Mouse (Mus musculus) ES-E14 (cell line): Measurements from ENCODE around the gene Cfap61. TPM values are rescaled to one million over a fixed set of nuclear protein-coding genes. Genes with fewer than 3 reads are reported as not detected.

Experiments used
- DNase-seq: peaks from one replicate; pipeline ENCODE4 v3.0.0-alpha.2; 2013; ENCODE audit warnings: low read depth, low spot score
- H3K27ac ChIP-seq: 2 replicates; pipeline ENCODE4 v1.5.1; 2012; ENCODE audit warnings: low read depth, mild to moderate bottlenecking, low read length, moderate library complexity, mixed read lengths; ENCODE audit not compliant: poor library complexity, insufficient read depth, severe bottlenecking
- H3K36me3 ChIP-seq: 2 replicates; pipeline ENCODE4 v1.6.1; 2012; ENCODE audit warnings: mild to moderate bottlenecking, low read length, moderate library complexity, mixed read lengths; ENCODE audit not compliant: control insufficient read depth, poor library complexity, insufficient read depth, severe bottlenecking
- H3K4me1 ChIP-seq, 2 experiments: fragments of 150-350 bp in 1 of 2; sonication (generic) in 1 of 2; 2 replicates each; pipeline ENCODE4 v1.6.1; 2012; ENCODE audit warnings: low read length in 2 of 2, mild to moderate bottlenecking in 1 of 2, mixed read lengths in 1 of 2; ENCODE audit not compliant: control insufficient read depth in 2 of 2, insufficient read depth in 2 of 2, poor library complexity in 1 of 2
- H3K4me3 ChIP-seq, 2 experiments: fragments of 150-350 bp in 1 of 2; sonication (generic) in 1 of 2; 2 replicates each; pipeline ENCODE4 v1.5.1; 2012; ENCODE audit warnings: low read length in 2 of 2, low read depth in 1 of 2, mild to moderate bottlenecking in 1 of 2, mixed read lengths in 1 of 2; ENCODE audit not compliant: insufficient read depth in 1 of 2, poor library complexity in 1 of 2, severe bottlenecking in 1 of 2
- H3K9ac ChIP-seq: 2 replicates; pipeline ENCODE4 v1.6.1; 2012; ENCODE audit warnings: low read depth, mild to moderate bottlenecking, low read length, mixed read lengths; ENCODE audit not compliant: poor library complexity, insufficient read depth, severe bottlenecking
- H3K9me3 ChIP-seq: fragments of 150-350 bp; sonication (generic); 2 replicates; pipeline ENCODE4 v1.6.1; 2012; ENCODE audit warnings: low read depth, mild to moderate bottlenecking, low read length; ENCODE audit not compliant: control insufficient read depth, insufficient read depth
- CHD2 ChIP-seq: IDR thresholded peaks from 2 replicates; pipeline ENCODE4 v1.6.1; 2014; ENCODE audit warnings: mild to moderate bottlenecking, low read depth, low read length, inconsistent platforms
- HCFC1 ChIP-seq: IDR thresholded peaks from 2 replicates; pipeline ENCODE4 v1.6.1; 2012; ENCODE audit warnings: low read length, inconsistent platforms, borderline replicate concordance; ENCODE audit not compliant: insufficient read depth
- MAFK ChIP-seq: IDR thresholded peaks from 2 replicates; pipeline ENCODE4 v1.6.1; 2014; ENCODE audit warnings: mild to moderate bottlenecking, low read depth, low read length, inconsistent platforms; ENCODE audit not compliant: insufficient read depth
- ZC3H11A ChIP-seq: IDR thresholded peaks from 2 replicates; pipeline ENCODE4 v1.6.1; 2012; ENCODE audit warnings: low read depth, mild to moderate bottlenecking, inconsistent platforms, low read length, borderline replicate concordance
- ZNF384 ChIP-seq: IDR thresholded peaks from 2 replicates; pipeline ENCODE4 v1.6.1; 2012; ENCODE audit warnings: low read depth, low read length, inconsistent platforms
- in situ Hi-C, 2 experiments: fragments of 600-800 bp; cut with MboI; formaldehyde crosslinking; loops; one replicate each; pipeline ENCODE4 v1.15.1; 2025; ENCODE audit warnings: low sequenced_read_pairs in 2 of 2, inconsistent platforms in 1 of 2; ENCODE audit not compliant: unreplicated experiment in 2 of 2
- total RNA-seq: library from RNA; depleted of rRNA; stranded (reverse); fragments of 300-350 nt; gene quantifications from 2 replicates; pipeline ENCODE4 v1.2.3, GENCODE M21; 2012

Gene Cfap61
- total RNA-seq, 1 experiment = 0.45 TPM

DNA sequence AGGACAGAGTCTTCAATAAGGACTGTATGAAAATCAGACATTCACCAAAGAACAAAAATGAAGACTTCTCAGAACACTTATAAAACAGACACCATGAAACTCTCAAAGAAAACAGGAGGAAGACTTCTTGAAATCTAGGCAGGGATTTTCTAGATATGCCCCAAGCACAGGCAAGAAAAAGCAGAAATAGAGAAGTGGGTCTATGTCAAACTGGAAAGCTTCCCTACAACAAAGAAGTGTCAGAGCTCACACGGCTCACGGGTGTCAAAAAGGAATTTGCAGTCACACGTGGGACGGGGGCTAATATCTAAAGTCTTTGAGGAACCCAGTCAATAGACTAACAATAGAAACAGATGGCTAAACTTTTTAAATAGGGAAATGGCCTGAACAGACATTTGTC, 276.4 kb downstream of the Cfap61 start:
- no peak for DNase-seq

DNA sequence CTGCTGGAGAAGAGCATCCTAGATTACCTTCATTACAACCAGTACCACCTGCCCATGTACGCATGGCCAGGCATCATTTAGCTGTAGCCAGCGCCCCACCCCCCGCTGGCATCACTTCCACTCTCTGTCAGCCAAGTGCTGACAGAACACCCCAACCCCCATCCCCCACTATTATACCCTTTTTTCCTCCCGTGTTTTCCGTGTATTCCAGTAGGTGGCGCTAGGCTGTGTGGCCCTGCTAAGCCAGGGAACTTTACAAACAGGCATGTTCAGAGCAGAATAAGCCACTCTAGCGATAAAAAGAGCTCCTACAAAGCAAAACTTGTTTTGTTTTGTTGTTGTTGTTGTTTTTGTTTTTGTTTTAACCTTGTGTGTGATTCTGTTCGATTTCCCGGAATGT, 280.1 kb downstream of the Cfap61 start:
- Histone ChIP-seq H3K27ac (no peak overlapping the region), H3K4me1 (peaks cover 0 to 9% of the 10 kb centered on the region in 2 experiments; a peak in 1 of 4 replicates), H3K4me3 (no peak overlapping the region), H3K9me3 (no peaks in the 10 kb centered on the region), H3K36me3 (no peaks in the 10 kb centered on the region), H3K9ac (no peak overlapping the region)
- no peak for DNase-seq
- in situ Hi-C loops = loop anchor here in 1 of 2 experiments (25.0 kb wide), 2 partner anchors 252 to 1823 kb away; partner anchors contain the start of gene Foxa2
- TF ChIP-seq ZC3H11A = peak; percentile 22; the same call in 1 of the 2 replicates
- TF ChIP-seq HCFC1 = no peak
- no peak for TF ChIP-seq MAFK
- TF ChIP-seq ZNF384 = no peak
- TF ChIP-seq CHD2 = no peak

More for the DNA sequence above, 276.4 kb downstream of the Cfap61 start:
- in situ Hi-C loops = loop anchor here in 1 of 2 experiments (25.0 kb wide), 2 partner anchors 249 to 1826 kb away; partner anchors contain the start of gene Foxa2
- no peak overlapping the region for H3K27ac ChIP-seq
- peaks cover 0 to 3% of the 10 kb centered on the region in 2 experiments; a peak in 1 of 4 replicates for H3K4me1 ChIP-seq
- no peak for TF ChIP-seq HCFC1
- no peak for TF ChIP-seq CHD2
- TF ChIP-seq ZC3H11A = no peak
- H3K9ac ChIP-seq = no peak overlapping the region
- H3K36me3 ChIP-seq = no peaks in the 10 kb centered on the region
- H3K4me3 ChIP-seq = no peak overlapping the region
- no peaks in the 10 kb centered on the region for H3K9me3 ChIP-seq

DNA sequence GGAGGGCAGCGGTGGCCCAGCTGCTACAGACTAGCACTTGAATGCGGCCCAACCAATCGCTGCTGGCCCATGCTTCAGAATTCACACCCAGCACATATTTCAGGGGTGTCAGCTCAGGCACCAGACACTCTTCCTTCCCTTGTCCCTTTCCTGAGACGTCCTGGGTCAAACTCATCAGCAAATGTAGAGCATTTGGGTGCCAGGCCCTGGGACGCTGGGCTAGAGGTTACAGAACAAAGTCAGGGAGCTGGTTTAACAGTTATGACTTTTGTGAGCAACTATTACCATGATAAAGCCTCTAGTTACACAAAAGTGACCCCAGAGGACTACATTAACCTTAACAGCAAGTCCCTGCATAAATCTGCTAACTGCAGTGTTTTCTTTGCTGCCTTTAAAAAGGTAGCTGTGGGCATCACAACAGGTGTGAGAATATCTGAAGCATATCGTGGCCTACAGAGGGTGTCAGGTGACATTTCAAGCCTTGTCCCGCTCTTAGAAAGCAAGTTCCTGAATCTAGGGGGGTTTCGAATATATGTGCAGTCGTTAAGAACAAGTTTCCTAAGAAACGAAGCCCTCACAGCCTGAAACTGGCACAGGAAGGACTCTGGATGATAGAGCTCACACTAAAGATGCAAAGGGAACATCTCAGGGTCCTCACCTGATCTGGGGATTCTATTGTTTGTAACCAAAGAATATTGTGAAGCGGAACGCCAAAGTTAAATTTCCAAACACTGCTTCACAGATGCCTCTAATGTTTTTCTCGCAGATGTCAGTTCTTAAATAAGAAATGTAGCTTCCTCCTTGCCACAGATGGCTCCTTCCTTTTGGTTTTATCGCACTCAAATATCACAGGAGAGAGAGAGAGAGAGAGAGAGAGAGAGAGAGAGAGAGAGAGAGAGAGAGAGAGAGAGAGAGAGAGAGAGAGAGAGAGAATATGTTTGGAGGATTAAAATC, 281.8 kb downstream of the Cfap61 start:
- H3K9me3 ChIP-seq = no peaks in the 10 kb centered on the region
- no peak overlapping the region for H3K4me3 ChIP-seq
- H3K36me3 ChIP-seq = no peaks in the 10 kb centered on the region
- peaks cover 0 to 9% of the 10 kb centered on the region in 2 experiments; a peak in 1 of 4 replicates for H3K4me1 ChIP-seq
- in situ Hi-C loops = loop anchor here in 1 of 2 experiments (25.0 kb wide), 2 partner anchors 254 to 1821 kb away; partner anchors contain the start of gene Foxa2
- no peak overlapping the region for H3K9ac ChIP-seq
- TF ChIP-seq HCFC1 (no peak), ZC3H11A (no peak), ZNF384 (no peak), CHD2 (no peak), MAFK (no peak)
- no peak for DNase-seq
- H3K27ac ChIP-seq = no peak overlapping the region

DNA sequence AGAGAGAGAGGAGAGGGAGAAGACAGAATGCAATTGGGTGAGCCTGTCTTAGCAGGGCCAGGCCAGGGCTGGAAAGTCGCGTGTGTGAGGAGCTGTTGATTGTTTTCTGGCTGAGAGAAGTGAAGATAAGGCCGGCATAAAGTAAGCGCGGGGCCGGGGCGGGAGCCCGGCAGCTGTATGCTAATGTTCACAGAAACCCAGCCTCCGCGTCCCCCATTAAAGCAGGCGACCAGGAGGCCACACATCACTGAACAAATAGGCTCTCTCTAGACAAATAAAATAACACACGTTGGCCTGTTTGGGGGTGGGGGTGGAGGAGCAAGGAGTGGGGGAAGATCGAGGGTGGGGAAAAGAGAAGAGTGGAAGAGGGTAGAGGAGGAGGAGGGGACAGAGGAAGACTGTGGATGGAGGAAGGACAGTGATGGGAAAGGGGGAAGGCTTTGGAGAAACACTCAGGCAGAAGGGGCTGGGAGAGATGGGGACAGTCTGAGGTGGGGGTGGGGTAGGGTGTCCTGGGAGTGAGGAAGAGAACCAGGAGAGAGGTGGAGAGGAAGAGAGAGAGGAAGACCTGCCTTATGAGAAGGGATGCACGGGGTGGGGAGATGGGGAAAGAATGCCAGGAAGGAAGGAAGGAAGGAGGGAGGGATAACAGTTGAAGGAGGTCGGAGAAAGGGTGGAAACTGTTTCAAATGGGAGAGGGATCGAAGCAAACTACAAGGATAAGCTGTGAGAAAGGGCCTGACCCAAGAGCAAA, 282.8 kb downstream of the Cfap61 start:
- Histone ChIP-seq H3K9ac (no peak overlapping the region), H3K4me3 (peak overlapping the region in 1 of 2 experiments; percentile 4; a peak in 1 of 4 replicates), H3K9me3 (no peaks in the 10 kb centered on the region), H3K36me3 (no peaks in the 10 kb centered on the region), H3K27ac (no peak overlapping the region), H3K4me1 (peaks cover 0 to 9% of the 10 kb centered on the region in 2 experiments; a peak in 1 of 4 replicates)
- no peak for TF ChIP-seq ZNF384
- no peak for TF ChIP-seq HCFC1
- TF ChIP-seq ZC3H11A = no peak
- no peak for TF ChIP-seq MAFK
- no peak for TF ChIP-seq CHD2
- DNase-seq = no peak
- in situ Hi-C loops = loop anchor here in 1 of 2 experiments (25.0 kb wide), 2 partner anchors 255 to 1820 kb away; partner anchors contain the start of gene Foxa2
